Mouse (Mus musculus): ENCODE results near the gene Chmp4b. TPM values are rescaled to one million over a fixed set of nuclear protein-coding genes. Genes with fewer than 3 reads are reported as not detected.

Gene Chmp4b
- polyA plus RNA-seq, 1 experiment = 123 TPM

- TF ChIP-seq FOSL1 (IDR thresholded peaks at IDR 0.05; ENCODE audit: insufficient read depth, low read length, poor library complexity, severe bottlenecking) (no peak), CTCF (IDR thresholded peaks at IDR 0.05; ENCODE audit: control insufficient read depth, insufficient read depth, insufficient read length) (no peak), MAX (IDR thresholded peaks at IDR 0.05) (no peak), MYOD1 (IDR thresholded peaks at IDR 0.05; ENCODE audit: control insufficient read depth, insufficient read length, low read depth) (no peak), MYOG (IDR thresholded peaks at IDR 0.05; ENCODE audit: control insufficient read depth, extremely low read depth, insufficient read length) (no peak), USF1 (IDR thresholded peaks at IDR 0.05; ENCODE audit: low read depth) (no peak), CEBPB (IDR thresholded peaks at IDR 0.05; ENCODE audit: low read depth) (no peak)
- Histone ChIP-seq H3ac (ENCODE audit: control insufficient read depth, insufficient read length, low read depth) (no peak overlapping the region), H3K79me2 (ENCODE audit: control insufficient read depth, insufficient read depth) (peaks cover 100% of the 10 kb centered on the region), H3K27me3 (ENCODE audit: control insufficient read depth, insufficient read depth, insufficient read length) (no peaks in the 10 kb centered on the region), H3K4me3 (ENCODE audit: insufficient read depth, poor library complexity, severe bottlenecking) (no peak overlapping the region), H3K79me3 (ENCODE audit: low read depth) (peaks cover 65% of the 10 kb centered on the region), H3K36me3 (ENCODE audit: control insufficient read depth, insufficient read depth) (peaks cover 11% of the 10 kb centered on the region)
These were observed 18.6 kb downstream of the Chmp4b start for GRCm38 (mm10) chr2:154670106-154670505.

GRCm38 (mm10) chr2:154670741-154671140 lies 19.2 kb downstream of the Chmp4b start:
- TF ChIP-seq MYOG (IDR thresholded peaks at IDR 0.05; ENCODE audit: control insufficient read depth, extremely low read depth, insufficient read length) = no peak
- TF ChIP-seq FOSL1 (IDR thresholded peaks at IDR 0.05; ENCODE audit: insufficient read depth, low read length, poor library complexity, severe bottlenecking) = no peak
- TF ChIP-seq MYOD1 (IDR thresholded peaks at IDR 0.05; ENCODE audit: control insufficient read depth, insufficient read length, low read depth) = no peak
- no peak for TF ChIP-seq MAX (IDR thresholded peaks at IDR 0.05)
- TF ChIP-seq CEBPB (IDR thresholded peaks at IDR 0.05; ENCODE audit: low read depth) = no peak
- no peak for TF ChIP-seq CTCF (IDR thresholded peaks at IDR 0.05; ENCODE audit: control insufficient read depth, insufficient read depth, insufficient read length)
- peaks cover 11% of the 10 kb centered on the region for H3K36me3 ChIP-seq (ENCODE audit: control insufficient read depth, insufficient read depth)
- H3ac ChIP-seq (ENCODE audit: control insufficient read depth, insufficient read length, low read depth) = no peak overlapping the region
- no peaks in the 10 kb centered on the region for H3K27me3 ChIP-seq (ENCODE audit: control insufficient read depth, insufficient read depth, insufficient read length)
- H3K79me2 ChIP-seq (ENCODE audit: control insufficient read depth, insufficient read depth) = peaks cover 100% of the 10 kb centered on the region
- H3K79me3 ChIP-seq (ENCODE audit: low read depth) = peaks cover 61% of the 10 kb centered on the region
- no peak overlapping the region for H3K4me3 ChIP-seq (ENCODE audit: insufficient read depth, poor library complexity, severe bottlenecking)

GRCm38 (mm10) chr2:154674008-154674407 lies 22.5 kb downstream of the Chmp4b start:
- H3K36me3 ChIP-seq (ENCODE audit: control insufficient read depth, insufficient read depth) = peaks cover 6% of the 10 kb centered on the region
- TF ChIP-seq MYOD1 (IDR thresholded peaks at IDR 0.05; ENCODE audit: control insufficient read depth, insufficient read length, low read depth) (no peak), MYOG (IDR thresholded peaks at IDR 0.05; ENCODE audit: control insufficient read depth, extremely low read depth, insufficient read length) (no peak), CEBPB (IDR thresholded peaks at IDR 0.05; ENCODE audit: low read depth) (no peak), MAX (IDR thresholded peaks at IDR 0.05) (no peak), CTCF (IDR thresholded peaks at IDR 0.05; ENCODE audit: control insufficient read depth, insufficient read depth, insufficient read length) (no peak), FOSL1 (IDR thresholded peaks at IDR 0.05; ENCODE audit: insufficient read depth, low read length, poor library complexity, severe bottlenecking) (no peak), USF1 (IDR thresholded peaks at IDR 0.05; ENCODE audit: low read depth) (no peak)
- no peak overlapping the region for H3K4me3 ChIP-seq (ENCODE audit: insufficient read depth, poor library complexity, severe bottlenecking)
- H3K79me2 ChIP-seq (ENCODE audit: control insufficient read depth, insufficient read depth) = peaks cover 98% of the 10 kb centered on the region
- peaks cover 56% of the 10 kb centered on the region for H3K79me3 ChIP-seq (ENCODE audit: low read depth)
- H3ac ChIP-seq (ENCODE audit: control insufficient read depth, insufficient read length, low read depth) = no peak overlapping the region
- no peaks in the 10 kb centered on the region for H3K27me3 ChIP-seq (ENCODE audit: control insufficient read depth, insufficient read depth, insufficient read length)

GRCm38 (mm10) chr2:154676653-154677609 lies 25.4 kb downstream of the Chmp4b start:
- TF ChIP-seq USF1 (IDR thresholded peaks at IDR 0.05; ENCODE audit: low read depth) (peak; percentile 72), FOSL1 (IDR thresholded peaks at IDR 0.05; ENCODE audit: insufficient read depth, low read length, poor library complexity, severe bottlenecking) (no peak)
- Histone ChIP-seq H3K36me3 (ENCODE audit: control insufficient read depth, insufficient read depth) (peaks cover 4% of the 10 kb centered on the region), H3K4me3 (ENCODE audit: insufficient read depth, poor library complexity, severe bottlenecking) (no peak overlapping the region), H3ac (ENCODE audit: control insufficient read depth, insufficient read length, low read depth) (no peak overlapping the region), H3K27me3 (ENCODE audit: control insufficient read depth, insufficient read depth, insufficient read length) (no peaks in the 10 kb centered on the region), H3K79me3 (ENCODE audit: low read depth) (peaks cover 71% of the 10 kb centered on the region), H3K79me2 (ENCODE audit: control insufficient read depth, insufficient read depth) (peaks cover 98% of the 10 kb centered on the region)

- Histone ChIP-seq H3K36me3 (ENCODE audit: control insufficient read depth, insufficient read depth) (peaks cover 4% of the 10 kb centered on the region), H3ac (ENCODE audit: control insufficient read depth, insufficient read length, low read depth) (no peak overlapping the region), H3K4me3 (ENCODE audit: insufficient read depth, poor library complexity, severe bottlenecking) (no peak overlapping the region), H3K27me3 (ENCODE audit: control insufficient read depth, insufficient read depth, insufficient read length) (no peaks in the 10 kb centered on the region), H3K79me3 (ENCODE audit: low read depth) (peaks cover 67% of the 10 kb centered on the region), H3K79me2 (ENCODE audit: control insufficient read depth, insufficient read depth) (peaks cover 98% of the 10 kb centered on the region)
- TF ChIP-seq FOSL1 (IDR thresholded peaks at IDR 0.05; ENCODE audit: insufficient read depth, low read length, poor library complexity, severe bottlenecking) (no peak), MYOG (IDR thresholded peaks at IDR 0.05; ENCODE audit: control insufficient read depth, extremely low read depth, insufficient read length) (no peak), CEBPB (IDR thresholded peaks at IDR 0.05; ENCODE audit: low read depth) (no peak), MAX (IDR thresholded peaks at IDR 0.05) (no peak), MYOD1 (IDR thresholded peaks at IDR 0.05; ENCODE audit: control insufficient read depth, insufficient read length, low read depth) (no peak), CTCF (IDR thresholded peaks at IDR 0.05; ENCODE audit: control insufficient read depth, insufficient read depth, insufficient read length) (no peak), USF1 (IDR thresholded peaks at IDR 0.05; ENCODE audit: low read depth) (no peak)
These were observed 26.2 kb downstream of the Chmp4b start for GRCm38 (mm10) chr2:154677651-154678139.

Measured in C2C12 (cell line).